Mouse (Mus musculus) limb, embryonic 14.5 days (tissue): Measurements from ENCODE around the gene Lrrc32. TPM values are rescaled to one million over a fixed set of nuclear protein-coding genes. Genes with fewer than 3 reads are reported as not detected.

ENCODE experiments used
- ATAC-seq: fragments of 200-750 bp; cut with Nextera tagmentation; 2 replicates; pipeline ENCODE4 v1.8.0; 2017; ENCODE audit warnings: low read depth, moderate number of reproducible peaks, moderate TSS enrichment; ENCODE audit not compliant: low FRiP score
- DNase-seq: peaks from one replicate; pipeline ENCODE4 v3.0.0-alpha.2; 2015; ENCODE audit warnings: low spot score
- H3K27ac ChIP-seq: fragments of 300-500 bp; sonication (generic); replicated peaks from 2 replicates; pipeline ENCODE4 v1.5.1; 2014; ENCODE audit warnings: low read depth, mild to moderate bottlenecking, low read length, moderate library complexity, mixed read lengths
- H3K27me3 ChIP-seq: fragments of 300-500 bp; sonication (generic); 2 replicates; pipeline ENCODE4 v1.6.1; 2014; ENCODE audit warnings: low read length, mixed read lengths; ENCODE audit not compliant: control insufficient read depth, insufficient read depth
- H3K36me3 ChIP-seq: fragments of 300-500 bp; sonication (generic); 2 replicates; pipeline ENCODE4 v1.6.1; 2014; ENCODE audit warnings: mild to moderate bottlenecking, low read length, moderate library complexity, mixed read lengths; ENCODE audit not compliant: control insufficient read depth, insufficient read depth
- H3K4me1 ChIP-seq: fragments of 300-500 bp; sonication (generic); 2 replicates; pipeline ENCODE4 v1.6.1; 2014; ENCODE audit warnings: antibody characterized with exemption, low read length, mixed read lengths; ENCODE audit not compliant: control insufficient read depth, insufficient read depth
- H3K4me2 ChIP-seq: fragments of 300-500 bp; sonication (generic); replicated peaks from 2 replicates; pipeline ENCODE4 v1.6.1; 2014; ENCODE audit warnings: low read depth, mild to moderate bottlenecking, low read length, moderate library complexity; ENCODE audit not compliant: severe bottlenecking
- H3K4me3 ChIP-seq: fragments of 300-500 bp; sonication (generic); replicated peaks from 2 replicates; pipeline ENCODE4 v1.5.1; 2014; ENCODE audit warnings: low read length
- H3K9ac ChIP-seq: fragments of 300-500 bp; sonication (generic); 2 replicates; pipeline ENCODE4 v1.6.1; 2014; ENCODE audit warnings: mild to moderate bottlenecking, low read depth, low read length, moderate library complexity; ENCODE audit not compliant: severe bottlenecking
- H3K9me3 ChIP-seq: fragments of 300-500 bp; sonication (generic); 2 replicates; pipeline ENCODE4 v1.6.1; 2016; ENCODE audit warnings: low read length; ENCODE audit not compliant: control insufficient read depth
- POLR2A ChIP-seq: fragments of 200-500 bp; IDR thresholded peaks from 2 replicates; pipeline ENCODE4 v1.8.0; 2012; ENCODE audit warnings: inconsistent platforms, mild to moderate bottlenecking, moderate library complexity, borderline replicate concordance; ENCODE audit not compliant: insufficient read depth, insufficient read length; ENCODE audit errors: extremely low read depth
- WGBS: fragments of 180-500 bp; shearing (Covaris S2); extraction: QIAGEN DNeasy Blood & Tissue Kit; methylation state at CpG from one replicate; pipeline ENCODE4 v1.1.7; 2014; 5-methylcytosine and 5-hydroxymethylcytosine counted together
- polyA plus RNA-seq, 2 experiments: library from polyadenylated mRNA; depleted of rRNA in 1 of 2; stranded (reverse) in 1 of 2; unstranded in 1 of 2; fragments of >200 nt; fragmentation: Nextera tagmentation in 1 of 2; extraction: Ambion mirVana in 1 of 2; gene quantifications; 2 replicates each; pipeline versions ENCODE4 v1.2.1 to v1.2.3; 2012 to 2014

Gene Lrrc32
- polyA plus RNA-seq, 2 experiments, result 10.5 to 12.3 TPM

- 83% methylated on average over 9 of the region's 9 CpGs for WGBS
- H3K4me2 ChIP-seq, result no peak overlapping the region
- DNase-seq, result no peak
- H3K27ac ChIP-seq, result no peak overlapping the region
- H3K4me1 ChIP-seq, result peaks cover 6% of the 10 kb centered on the region
- no peaks in the 10 kb centered on the region for H3K27me3 ChIP-seq
- no peaks in the 10 kb centered on the region for H3K9me3 ChIP-seq
- no peak for TF ChIP-seq POLR2A
- no peak for ATAC-seq
- H3K9ac ChIP-seq, result no peak overlapping the region
- H3K4me3 ChIP-seq, result no peak overlapping the region
- no peaks in the 10 kb centered on the region for H3K36me3 ChIP-seq
Measured at GRCm38 (mm10) chr7:98449696-98450095, 39.4 kb upstream of the Lrrc32 start.

GRCm38 (mm10) chr7:98454397-98455120, 34.5 kb upstream of the Lrrc32 start:
- DNase-seq, result no peak
- TF ChIP-seq POLR2A, result no peak
- no peaks in the 10 kb centered on the region for H3K27me3 ChIP-seq
- no peaks in the 10 kb centered on the region for H3K36me3 ChIP-seq
- 46% methylated on average over 10 of the region's 10 CpGs for WGBS
- no peak for ATAC-seq
- no peak overlapping the region for H3K4me3 ChIP-seq
- H3K9ac ChIP-seq, result no peak overlapping the region
- H3K4me1 ChIP-seq, result peaks cover 9% of the 10 kb centered on the region
- H3K27ac ChIP-seq, result no peak overlapping the region
- no peaks in the 10 kb centered on the region for H3K9me3 ChIP-seq
- 0 out of 2 replicates have a peak overlapping the region, but pooled peaks have one; percentile 10 for H3K4me2 ChIP-seq

GRCm38 (mm10) chr7:98460319-98460718, 28.8 kb upstream of the Lrrc32 start:
- no peak for TF ChIP-seq POLR2A
- ATAC-seq (peak; percentile 63), DNase-seq (peak; percentile 38)
- Histone ChIP-seq H3K4me3 (no peak overlapping the region), H3K27ac (no peak overlapping the region), H3K36me3 (no peaks in the 10 kb centered on the region), H3K9me3 (no peaks in the 10 kb centered on the region), H3K4me1 (peaks cover 4% of the 10 kb centered on the region; the same call in 1 of the 2 replicates), H3K9ac (no peak overlapping the region), H3K27me3 (no peaks in the 10 kb centered on the region), H3K4me2 (no peak overlapping the region)
- 34% methylated on average over 7 of the region's 7 CpGs for WGBS

- 31% methylated on average over 3 of the region's 3 CpGs for WGBS
- no peaks in the 10 kb centered on the region for H3K27me3 ChIP-seq
- peak overlapping the region; percentile 73 for H3K27ac ChIP-seq
- peaks cover 22% of the 10 kb centered on the region for H3K4me1 ChIP-seq
- no peak overlapping the region for H3K4me2 ChIP-seq
- DNase-seq, result peak; percentile 79
- peak; percentile 75 for ATAC-seq
- H3K4me3 ChIP-seq, result no peak overlapping the region
- no peak for TF ChIP-seq POLR2A
- no peaks in the 10 kb centered on the region for H3K36me3 ChIP-seq
- H3K9me3 ChIP-seq, result no peaks in the 10 kb centered on the region
- no peak overlapping the region for H3K9ac ChIP-seq
Measured at GRCm38 (mm10) chr7:98469089-98469488, 20.0 kb upstream of the Lrrc32 start.

GRCm38 (mm10) chr7:98472529-98472928, 16.6 kb upstream of the Lrrc32 start:
- 92% methylated on average over 2 of the region's 2 CpGs for WGBS
- TF ChIP-seq POLR2A, result no peak
- H3K27me3 ChIP-seq, result no peaks in the 10 kb centered on the region
- no peak overlapping the region for H3K27ac ChIP-seq
- no peak overlapping the region for H3K9ac ChIP-seq
- ATAC-seq (no peak), DNase-seq (no peak)
- no peaks in the 10 kb centered on the region for H3K9me3 ChIP-seq
- H3K4me3 ChIP-seq, result no peak overlapping the region
- H3K4me2 ChIP-seq, result no peak overlapping the region
- H3K36me3 ChIP-seq, result no peaks in the 10 kb centered on the region
- H3K4me1 ChIP-seq, result peaks cover 21% of the 10 kb centered on the region
